Mouse (Mus musculus) stomach, embryonic 16.5 days (tissue): ENCODE measurements around the gene Atp1a4. TPM values are rescaled to one million over a fixed set of nuclear protein-coding genes. Genes with fewer than 3 reads are reported as not detected.

Experiments used
- ATAC-seq: fragments of 200-750 bp; cut with Nextera tagmentation; 2 replicates; pipeline ENCODE4 v1.8.0; 2017; ENCODE audit warnings: moderate number of reproducible peaks, moderate TSS enrichment; ENCODE audit not compliant: insufficient read depth, low FRiP score
- H3K27ac ChIP-seq: fragments of 300-500 bp; sonication (generic); 2 replicates; pipeline ENCODE4 v1.5.1; 2014; ENCODE audit warnings: low read length
- H3K27me3 ChIP-seq: fragments of 300-500 bp; sonication (generic); 2 replicates; pipeline ENCODE4 v1.6.1; 2014; ENCODE audit warnings: low read length, control low read depth, mixed read lengths; ENCODE audit not compliant: control insufficient read depth, insufficient read depth
- H3K36me3 ChIP-seq: fragments of 300-500 bp; sonication (generic); 2 replicates; pipeline ENCODE4 v1.6.1; 2014; ENCODE audit warnings: low read length; ENCODE audit not compliant: control insufficient read depth, insufficient read depth
- H3K4me1 ChIP-seq: fragments of 300-500 bp; sonication (generic); 2 replicates; pipeline ENCODE4 v1.6.1; 2014; ENCODE audit warnings: low read length, control low read depth, mixed read lengths; ENCODE audit not compliant: control insufficient read depth, insufficient read depth
- H3K4me2 ChIP-seq: fragments of 300-500 bp; sonication (generic); 2 replicates; pipeline ENCODE4 v1.6.1; 2014; ENCODE audit warnings: low read depth, low read length, mixed read lengths
- H3K4me3 ChIP-seq: fragments of 300-500 bp; sonication (generic); replicated peaks from 2 replicates; pipeline ENCODE4 v1.5.1; 2014; ENCODE audit warnings: mild to moderate bottlenecking, low read length
- H3K9ac ChIP-seq: fragments of 300-500 bp; sonication (generic); 2 replicates; pipeline ENCODE4 v1.6.1; 2014; ENCODE audit warnings: low read length
- H3K9me3 ChIP-seq: fragments of 300-500 bp; sonication (generic); replicated peaks from 2 replicates; pipeline ENCODE4 v1.6.1; 2016; ENCODE audit warnings: low read length, control low read depth; ENCODE audit not compliant: control insufficient read depth
- WGBS: fragments of 180-500 bp; shearing (Covaris S2); extraction: QIAGEN DNeasy Blood & Tissue Kit; methylation state at CpG from one replicate; pipeline ENCODE4 v1.1.7; 2014; 5-methylcytosine and 5-hydroxymethylcytosine counted together
- polyA plus RNA-seq: library from polyadenylated mRNA; unstranded; fragments of >200 nt; fragmentation: Nextera tagmentation; extraction: Ambion mirVana; gene quantifications from 2 replicates; pipeline ENCODE4 v1.2.1, GENCODE M21; 2015

The Atp1a4 gene
- polyA plus RNA-seq, 1 experiment from 2014 or later = 0.04 TPM

- H3K27me3 ChIP-seq = no peaks in the 10 kb centered on the region
- ATAC-seq = no peak
- peaks cover 18% of the 10 kb centered on the region for H3K36me3 ChIP-seq
- H3K4me2 ChIP-seq = no peak overlapping the region
- H3K27ac ChIP-seq = no peak overlapping the region
- no peak overlapping the region for H3K4me3 ChIP-seq
- no peaks in the 10 kb centered on the region for H3K4me1 ChIP-seq
- H3K9ac ChIP-seq = no peak overlapping the region
- 90% methylated on average over 3 of the region's 3 CpGs for WGBS
- H3K9me3 ChIP-seq = no peaks in the 10 kb centered on the region
These were observed 76.4 kb downstream of the Atp1a4 start for GRCm38 (mm10) chr1:172181777-172182176.

GRCm38 (mm10) chr1:172180881-172181280 lies 77.3 kb downstream of the Atp1a4 start:
- H3K4me1 ChIP-seq = no peaks in the 10 kb centered on the region
- ATAC-seq = no peak
- no peak overlapping the region for H3K4me3 ChIP-seq
- no peak overlapping the region for H3K9ac ChIP-seq
- no peaks in the 10 kb centered on the region for H3K27me3 ChIP-seq
- no peak overlapping the region for H3K27ac ChIP-seq
- WGBS = 38% methylated on average over 4 of the region's 4 CpGs
- H3K36me3 ChIP-seq = peaks cover 14% of the 10 kb centered on the region; the same call in 1 of the 2 replicates
- no peak overlapping the region for H3K4me2 ChIP-seq
- no peaks in the 10 kb centered on the region for H3K9me3 ChIP-seq

GRCm38 (mm10) chr1:172179102-172179501 lies 79.1 kb downstream of the Atp1a4 start:
- Histone ChIP-seq H3K9ac (no peak overlapping the region), H3K36me3 (peaks cover 25% of the 10 kb centered on the region; the same call in 1 of the 2 replicates), H3K4me1 (no peaks in the 10 kb centered on the region), H3K4me3 (no peak overlapping the region), H3K4me2 (no peak overlapping the region), H3K27ac (no peak overlapping the region), H3K27me3 (no peaks in the 10 kb centered on the region), H3K9me3 (no peaks in the 10 kb centered on the region)
- 65% methylated on average over 7 of the region's 7 CpGs for WGBS
- ATAC-seq = no peak

GRCm38 (mm10) chr1:172177791-172178190 lies 80.4 kb downstream of the Atp1a4 start:
- H3K4me2 ChIP-seq = no peak overlapping the region
- H3K9me3 ChIP-seq = no peaks in the 10 kb centered on the region
- no peak overlapping the region for H3K9ac ChIP-seq
- ATAC-seq = no peak
- H3K27ac ChIP-seq = no peak overlapping the region
- no peaks in the 10 kb centered on the region for H3K27me3 ChIP-seq
- H3K4me3 ChIP-seq = no peak overlapping the region
- H3K36me3 ChIP-seq = peaks cover 27% of the 10 kb centered on the region; the same call in 1 of the 2 replicates
- no peaks in the 10 kb centered on the region for H3K4me1 ChIP-seq
- WGBS = 86% methylated on average over 7 of the region's 7 CpGs

Other genes starting within 250 kb of the Atp1a4 start
- 9.7 and 10.6 TPM in 2 replicates for gene Vangl2, start 230.0 kb downstream of the Atp1a4 start, polyA plus RNA-seq
- gene Nhlh1, start 200.8 kb downstream of the Atp1a4 start, polyA plus RNA-seq = not detected in 2 replicates
- 238 and 260 TPM in 2 replicates for gene Copa, start 175.9 kb downstream of the Atp1a4 start, polyA plus RNA-seq
- gene Ncstn, start 175.6 kb downstream of the Atp1a4 start, polyA plus RNA-seq = 132 and 145 TPM in 2 replicates
- 123 and 129 TPM in 2 replicates for gene Pex19, start 131.7 kb downstream of the Atp1a4 start, polyA plus RNA-seq
- gene Dcaf8, start 110.3 kb downstream of the Atp1a4 start, polyA plus RNA-seq = 120 and 123 TPM in 2 replicates
- gene Pea15a, start 51.6 kb downstream of the Atp1a4 start, polyA plus RNA-seq = 131 and 148 TPM in 2 replicates
- 26.1 and 53.9 TPM in 2 replicates for gene Casq1, start 38.5 kb downstream of the Atp1a4 start, polyA plus RNA-seq
- gene Igsf8, start 3.2 kb upstream of the Atp1a4 start, polyA plus RNA-seq = 27.8 and 35.0 TPM in 2 replicates
- 5.7 and 7.5 TPM in 2 replicates for gene Atp1a2, start 39.6 kb upstream of the Atp1a4 start, polyA plus RNA-seq
- gene Kcnj9, start 70.9 kb upstream of the Atp1a4 start, polyA plus RNA-seq = 0.07 TPM in 1 of 2 replicates, not detected in the other
- 0.07 and 0.19 TPM in 2 replicates for gene Kcnj10, start 82.8 kb upstream of the Atp1a4 start, polyA plus RNA-seq
- gene Pigm, start 118.1 kb upstream of the Atp1a4 start, polyA plus RNA-seq = 6.1 and 6.4 TPM in 2 replicates
- 0.59 and 0.91 TPM in 2 replicates for gene Slamf9, start 216.9 kb upstream of the Atp1a4 start, polyA plus RNA-seq
- gene Igsf9, start 223.4 kb upstream of the Atp1a4 start, polyA plus RNA-seq = 51.6 and 55.3 TPM in 2 replicates
- 377 and 446 TPM in 2 replicates for gene Tagln2, start 241.6 kb upstream of the Atp1a4 start, polyA plus RNA-seq